In the genomic region with DNA sequence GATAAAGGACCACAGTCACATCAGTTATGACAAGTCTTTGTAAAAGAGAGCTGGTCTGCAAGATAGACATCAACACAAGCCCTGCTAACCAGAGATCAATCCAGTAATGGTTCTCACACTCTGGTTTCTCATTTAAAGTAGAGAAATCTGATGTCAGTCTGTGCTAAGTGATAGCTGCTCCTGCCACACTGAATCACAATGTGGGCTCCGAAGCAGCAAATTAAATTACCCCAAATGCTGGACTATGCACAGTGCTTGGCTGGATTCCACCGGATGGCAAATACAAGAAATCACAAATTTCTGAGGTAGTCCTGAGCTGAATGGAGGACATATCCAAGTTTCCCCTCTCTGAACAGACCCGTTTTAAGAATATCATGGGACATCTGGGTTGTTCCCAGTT, we compare ENCODE assay signal across 28 mouse cellular contexts.
DNase-seq lines count a peak whose midpoint lies in the region; ATAC-seq and TF ChIP-seq lines count a peak whose summit lies in the region.
"Had no signal": no experiment of that assay in that cellular context is flagged by ENCODE, and none has a peak within 500 bp of the region (broad histone marks: within the 10 kb centered on the region; RNA-seq: fewer than 3 reads in every experiment).

No protein-coding gene starts in this region.

- no peak overlapping the region for H3K4me3 ChIP-seq in forebrain, embryonic 13.5 days
- no peak overlapping the region for H3K4me3 ChIP-seq in forebrain, embryonic 11.5 days (ENCODE audit: low read depth, low read length)
- no peak overlapping the region for H3K4me3 ChIP-seq in left cerebral cortex, adult 2 months
- H3K4me3 ChIP-seq: embryonic facial prominence, embryonic 12.5 days; embryonic facial prominence, embryonic 15.5 days; gastrocnemius, adult 2 months; heart, embryonic 12.5 days; heart, embryonic 15.5 days; hindbrain, embryonic 10.5 days; hindbrain, embryonic 13.5 days; intestine, embryonic 15.5 days had no signal

- DNase-seq in forebrain, embryonic 11.5 days (ENCODE audit: low spot score), result no peak
- peak; percentile 3 for DNase-seq in left cerebral cortex, postnatal 4 days
- DNase-seq in left cerebral cortex, adult 2 months (ENCODE audit: extremely low spot score in 1 of 2, low spot score in 2 of 2), result no peak
- peak; percentile 7 for DNase-seq in retina, postnatal 1 day
- no peak for DNase-seq in retina, embryonic 14.5 days (ENCODE audit: low spot score)
- no peak for DNase-seq in urinary bladder, postnatal 4 days (ENCODE audit: low spot score in 2 of 2)
- DNase-seq: adrenal gland, adult 2 months; adrenal gland, postnatal 14 days; B cell, adult 2 months; cerebellum, adult 11-12 months; cerebellum, adult 9-10 months; forebrain, postnatal 0 days; gastrocnemius, adult 2 months; gastrocnemius, postnatal 14 days; heart, adult 11 months; heart, postnatal 10 days; heart, postnatal 36 days had no signal

- H3K36me3 ChIP-seq in forebrain, embryonic 13.5 days (ENCODE audit: poor library complexity, severe bottlenecking), result no peaks in the 10 kb centered on the region
- H3K36me3 ChIP-seq in forebrain, embryonic 11.5 days (ENCODE audit: control insufficient read depth, insufficient read depth, low read length), result no peaks in the 10 kb centered on the region
- H3K36me3 ChIP-seq: embryonic facial prominence, embryonic 12.5 days; embryonic facial prominence, embryonic 15.5 days; G1E; heart, embryonic 12.5 days; heart, embryonic 15.5 days; hindbrain, embryonic 10.5 days; hindbrain, embryonic 13.5 days; intestine, embryonic 15.5 days had no signal

- H3K4me2 ChIP-seq in forebrain, embryonic 13.5 days, result no peak overlapping the region
- H3K4me2 ChIP-seq in forebrain, embryonic 11.5 days (ENCODE audit: low read depth, low read length, severe bottlenecking), result no peak overlapping the region
- H3K4me2 ChIP-seq: embryonic facial prominence, embryonic 12.5 days; embryonic facial prominence, embryonic 15.5 days; heart, embryonic 12.5 days; heart, embryonic 15.5 days; hindbrain, embryonic 13.5 days; intestine, embryonic 15.5 days had no signal

- no peaks in the 10 kb centered on the region for H3K9me3 ChIP-seq in forebrain, embryonic 13.5 days (replicated peaks)
- H3K9me3 ChIP-seq in forebrain, embryonic 11.5 days (ENCODE audit: control insufficient read depth, low read length), result no peaks in the 10 kb centered on the region
- H3K9me3 ChIP-seq: embryonic facial prominence, embryonic 12.5 days; embryonic facial prominence, embryonic 15.5 days; G1E; heart, embryonic 12.5 days; heart, embryonic 15.5 days; hindbrain, embryonic 10.5 days; hindbrain, embryonic 13.5 days; intestine, embryonic 15.5 days had no signal

- H3K4me1 ChIP-seq in forebrain, embryonic 13.5 days, result no peaks in the 10 kb centered on the region
- H3K4me1 ChIP-seq in forebrain, embryonic 11.5 days (replicated peaks; ENCODE audit: control insufficient read depth, insufficient read depth, low read length), result no peaks in the 10 kb centered on the region
- H3K4me1 ChIP-seq: embryonic facial prominence, embryonic 12.5 days; embryonic facial prominence, embryonic 15.5 days; heart, embryonic 12.5 days; heart, embryonic 15.5 days; hindbrain, embryonic 10.5 days; hindbrain, embryonic 13.5 days; intestine, embryonic 15.5 days had no signal

- H3K27me3 ChIP-seq in forebrain, embryonic 13.5 days, result no peaks in the 10 kb centered on the region
- H3K27me3 ChIP-seq in forebrain, embryonic 11.5 days (ENCODE audit: control insufficient read depth, insufficient read depth, low read length), result no peaks in the 10 kb centered on the region
- H3K27me3 ChIP-seq: CH12.LX; embryonic facial prominence, embryonic 12.5 days; embryonic facial prominence, embryonic 15.5 days; heart, embryonic 12.5 days; heart, embryonic 15.5 days; hindbrain, embryonic 13.5 days; intestine, embryonic 15.5 days had no signal

- WGBS in forebrain, embryonic 13.5 days, result 67% methylated on average over 3 of the region's 3 CpGs
- 74% methylated on average over 3 of the region's 3 CpGs for WGBS in forebrain, embryonic 11.5 days

- intact Hi-C loops in left cerebral cortex, postnatal 4 days (cut with DNase I), result no loop called here
- intact Hi-C loops in left cerebral cortex, adult 2 months (cut with DNase I), result no loop called here

- H3K9ac ChIP-seq in forebrain, embryonic 13.5 days, result no peak overlapping the region
- H3K9ac ChIP-seq in forebrain, embryonic 11.5 days (ENCODE audit: low read length), result no peak overlapping the region
- H3K9ac ChIP-seq: embryonic facial prominence, embryonic 12.5 days; embryonic facial prominence, embryonic 15.5 days; forebrain, postnatal 0 days; heart, embryonic 12.5 days; heart, embryonic 15.5 days; hindbrain, embryonic 13.5 days; intestine, embryonic 15.5 days had no signal

- peak; percentile 38; the same call in 1 of the 2 replicates for ATAC-seq in forebrain, embryonic 13.5 days
- no peak for ATAC-seq in forebrain, embryonic 11.5 days (replicated peaks; ENCODE audit: low FRiP score)
- ATAC-seq: forebrain, postnatal 0 days; hindbrain, embryonic 16.5 days; intestine, embryonic 15.5 days had no signal

- TF ChIP-seq CTCF in left cerebral cortex, adult 2 months (IDR thresholded peaks at IDR 0.05), result no peak

- no peak overlapping the region for H3K27ac ChIP-seq in forebrain, embryonic 13.5 days
- H3K27ac ChIP-seq in forebrain, embryonic 11.5 days (ENCODE audit: low read depth, low read length), result no peak overlapping the region
- H3K27ac ChIP-seq in left cerebral cortex, adult 2 months, result no peak overlapping the region
- H3K27ac ChIP-seq: embryonic facial prominence, embryonic 12.5 days; embryonic facial prominence, embryonic 15.5 days; gastrocnemius, adult 2 months; heart, embryonic 15.5 days; hindbrain, embryonic 10.5 days; hindbrain, embryonic 13.5 days; intestine, embryonic 15.5 days had no signal

Comparison
In these comparisons a context has a peak if more than half of its experiments do, and no peak if none do; other contexts are left out.
1. DNase-seq: peak in left cerebral cortex, postnatal 4 days (single experiment) and retina, postnatal 1 day (single experiment); none in forebrain, embryonic 11.5 days (single experiment), left cerebral cortex, adult 2 months (0 of 2), retina, embryonic 14.5 days (single experiment) and urinary bladder, postnatal 4 days (0 of 2).